Mouse (Mus musculus): ENCODE results near the gene 1700012B09Rik. TPM values are rescaled to one million over a fixed set of nuclear protein-coding genes. Genes with fewer than 3 reads are reported as not detected.

Gene 1700012B09Rik
- total RNA-seq, 2 experiments from 2014 or later, result not detected

- peak; percentile 30 to 35 for DNase-seq
These were observed 39.8 kb downstream of the 1700012B09Rik start for GRCm38 (mm10) chr9:14730941-14731541.

- no peak for DNase-seq
These were observed 42.5 kb downstream of the 1700012B09Rik start for GRCm38 (mm10) chr9:14728365-14728764.

GRCm38 (mm10) chr9:14726629-14727028 lies 44.2 kb downstream of the 1700012B09Rik start:
- DNase-seq, result no peak

- DNase-seq, result no peak
These were observed 44.8 kb downstream of the 1700012B09Rik start for GRCm38 (mm10) chr9:14726005-14726404.

- DNase-seq, result peak in 1 of 2 experiments; percentile 30
These were observed 45.9 kb downstream of the 1700012B09Rik start for GRCm38 (mm10) chr9:14724755-14725420.

GRCm38 (mm10) chr9:14721610-14722009 lies 49.2 kb downstream of the 1700012B09Rik start:
- no peak for DNase-seq

GRCm38 (mm10) chr9:14720384-14720783 lies 50.4 kb downstream of the 1700012B09Rik start:
- no peak for DNase-seq

- no peak for DNase-seq
These were observed 52.5 kb downstream of the 1700012B09Rik start for GRCm38 (mm10) chr9:14718332-14718691.

GRCm38 (mm10) chr9:14717689-14718331 lies 53.0 kb downstream of the 1700012B09Rik start:
- DNase-seq, result peak in 1 of 2 experiments; percentile 45

GRCm38 (mm10) chr9:14715258-14715657 lies 55.6 kb downstream of the 1700012B09Rik start:
- DNase-seq, result no peak

- no peak for DNase-seq
These were observed 59.9 kb downstream of the 1700012B09Rik start for GRCm38 (mm10) chr9:14710910-14711309.

Other genes starting within 250 kb of the 1700012B09Rik start
- gene Amotl1, start 126.0 kb downstream of the 1700012B09Rik start, total RNA-seq (2021), result 10 to 100 TPM; 33.0 to 51.6 TPM
- gene Piwil4, start 30.3 kb downstream of the 1700012B09Rik start, total RNA-seq (2021), result under 1 TPM in 1 of 2 experiments, not detected in 1; 0.20 TPM
- 1 to 10 TPM; 1.2 TPM for gene Fut4, start 18.6 kb downstream of the 1700012B09Rik start, total RNA-seq (2021)
- gene Mre11a, start 13.6 kb upstream of the 1700012B09Rik start, total RNA-seq (2021), result 10 to 100 TPM; 18.4 to 21.5 TPM
- 10 to 100 TPM; 12.2 to 16.0 TPM for gene Ankrd49, start 13.8 kb upstream of the 1700012B09Rik start, total RNA-seq (2021)
- not detected for gene Gpr83, start 89.2 kb upstream of the 1700012B09Rik start, total RNA-seq (2021)
- not detected for gene Izumo1r, start 132.9 kb upstream of the 1700012B09Rik start, total RNA-seq (2021)